Mouse (Mus musculus) lung, embryonic 16.5 days (tissue): Measurements from ENCODE around the gene Rps6ka2. TPM values are rescaled to one million over a fixed set of nuclear protein-coding genes. Genes with fewer than 3 reads are reported as not detected.

Source experiments
- ATAC-seq: fragments of 200-750 bp; cut with Nextera tagmentation; 2 replicates; pipeline ENCODE4 v1.8.0; 2017; ENCODE audit warnings: low read depth, mild to moderate bottlenecking, moderate library complexity
- H3K27ac ChIP-seq: fragments of 300-500 bp; sonication (generic); 2 replicates; pipeline ENCODE4 v1.5.1; 2014; ENCODE audit warnings: mild to moderate bottlenecking, control low read depth, low read length
- H3K27me3 ChIP-seq: fragments of 300-500 bp; sonication (generic); 2 replicates; pipeline ENCODE4 v1.6.1; 2014; ENCODE audit warnings: low read depth, low read length, mixed read lengths; ENCODE audit not compliant: control insufficient read depth, insufficient read depth
- H3K36me3 ChIP-seq: fragments of 300-500 bp; sonication (generic); 2 replicates; pipeline ENCODE4 v1.6.1; 2014; ENCODE audit warnings: low read length; ENCODE audit not compliant: control insufficient read depth, insufficient read depth
- H3K4me1 ChIP-seq: fragments of 300-500 bp; sonication (generic); replicated peaks from 2 replicates; pipeline ENCODE4 v1.6.1; 2014; ENCODE audit warnings: low read length, mixed read lengths; ENCODE audit not compliant: control insufficient read depth, insufficient read depth
- H3K4me2 ChIP-seq: fragments of 300-500 bp; sonication (generic); 2 replicates; pipeline ENCODE4 v1.6.1; 2014; ENCODE audit warnings: low read depth, low read length, control low read depth
- H3K4me3 ChIP-seq: fragments of 300-500 bp; sonication (generic); 2 replicates; pipeline ENCODE4 v1.5.1; 2014; ENCODE audit warnings: mild to moderate bottlenecking, low read length, control low read depth
- H3K9ac ChIP-seq: fragments of 300-500 bp; sonication (generic); 2 replicates; pipeline ENCODE4 v1.6.1; 2014; ENCODE audit warnings: low read length, control low read depth
- H3K9me3 ChIP-seq: fragments of 300-500 bp; sonication (generic); 2 replicates; pipeline ENCODE4 v1.6.1; 2016; ENCODE audit warnings: low read length; ENCODE audit not compliant: control insufficient read depth
- WGBS: fragments of 180-500 bp; shearing (Covaris S2); extraction: QIAGEN DNeasy Blood & Tissue Kit; methylation state at CpG from one replicate; pipeline ENCODE4 v1.1.7; 2014; 5-methylcytosine and 5-hydroxymethylcytosine counted together
- polyA plus RNA-seq: library from polyadenylated mRNA; unstranded; fragments of >200 nt; fragmentation: Nextera tagmentation; extraction: Ambion mirVana; gene quantifications from 2 replicates; pipeline ENCODE4 v1.2.1, GENCODE M21; 2015

The Rps6ka2 gene
- polyA plus RNA-seq, 1 experiment from 2014 or later, result 10.6 TPM

DNA sequence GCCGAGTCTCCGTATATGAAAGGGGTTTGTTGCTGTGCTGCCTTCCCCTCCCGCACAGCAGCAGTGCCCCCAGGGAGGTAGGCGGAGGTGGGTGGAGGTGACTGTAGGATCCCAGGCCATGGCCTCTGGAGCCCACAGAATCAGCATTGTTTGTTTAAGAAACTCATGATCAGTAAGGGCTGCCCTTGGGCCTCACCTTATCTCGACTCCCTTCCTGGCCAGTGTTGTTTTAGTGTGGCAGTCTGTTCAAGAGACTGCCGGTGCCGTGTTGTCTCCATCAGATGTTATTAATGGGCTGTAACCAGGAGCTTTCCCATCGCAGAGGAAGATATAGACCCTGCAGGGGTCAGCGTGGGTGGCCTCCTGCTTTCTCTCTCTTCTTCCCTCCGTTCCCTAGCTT is 90.4 kb downstream of the Rps6ka2 start:
- Histone ChIP-seq H3K4me3 (no peak overlapping the region), H3K27ac (no peak overlapping the region), H3K4me1 (peaks cover 20% of the 10 kb centered on the region), H3K9ac (no peak overlapping the region), H3K27me3 (no peaks in the 10 kb centered on the region), H3K4me2 (no peak overlapping the region), H3K9me3 (no peaks in the 10 kb centered on the region), H3K36me3 (no peaks in the 10 kb centered on the region)
- no peak for ATAC-seq
- WGBS, result 27% methylated on average over 10 of the region's 10 CpGs

- Histone ChIP-seq H3K27ac (no peak overlapping the region), H3K4me3 (no peak overlapping the region), H3K4me2 (no peak overlapping the region), H3K9ac (no peak overlapping the region), H3K36me3 (no peaks in the 10 kb centered on the region), H3K27me3 (no peaks in the 10 kb centered on the region), H3K9me3 (no peaks in the 10 kb centered on the region), H3K4me1 (peaks cover 25% of the 10 kb centered on the region)
- 23% methylated on average over 10 of the region's 10 CpGs for WGBS
- peak; percentile 80 for ATAC-seq
Measured at GRCm38 (mm10) chr17:7262056-7262455, 92.1 kb downstream of the Rps6ka2 start.

DNA sequence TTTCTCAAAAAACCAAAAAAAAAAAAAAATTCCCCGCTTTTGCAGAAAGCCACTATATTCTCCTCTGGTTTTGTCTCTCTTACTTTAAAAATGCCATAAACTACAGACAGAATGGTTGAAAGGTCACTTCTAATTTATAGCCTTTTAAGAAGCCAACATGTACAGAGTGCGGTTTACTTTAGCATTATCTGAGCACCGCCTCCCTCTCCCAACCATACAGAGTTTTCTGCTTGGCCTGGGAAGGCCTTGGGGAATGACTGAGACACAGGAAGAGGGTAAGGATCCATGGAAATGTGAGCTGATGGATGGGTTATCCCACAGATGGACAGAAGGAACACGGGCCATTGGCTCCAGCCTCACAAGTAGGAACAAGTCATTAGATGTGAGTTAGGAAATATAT is 92.7 kb downstream of the Rps6ka2 start:
- H3K27me3 ChIP-seq, result no peaks in the 10 kb centered on the region
- no peak overlapping the region for H3K9ac ChIP-seq
- peaks cover 25% of the 10 kb centered on the region for H3K4me1 ChIP-seq
- H3K4me3 ChIP-seq, result no peak overlapping the region
- 70% methylated on average over 4 of the region's 4 CpGs for WGBS
- no peak for ATAC-seq
- no peak overlapping the region for H3K4me2 ChIP-seq
- H3K9me3 ChIP-seq, result no peaks in the 10 kb centered on the region
- H3K27ac ChIP-seq, result no peak overlapping the region
- H3K36me3 ChIP-seq, result no peaks in the 10 kb centered on the region

- H3K27ac ChIP-seq, result no peak overlapping the region
- WGBS, result 85% methylated on average over 5 of the region's 5 CpGs
Measured at GRCm38 (mm10) chr17:7264610-7265009, 94.7 kb downstream of the Rps6ka2 start.

GRCm38 (mm10) chr17:7265291-7265690 is 95.4 kb downstream of the Rps6ka2 start:
- no peaks in the 10 kb centered on the region for H3K27me3 ChIP-seq
- no peak overlapping the region for H3K4me2 ChIP-seq
- peaks cover 27% of the 10 kb centered on the region for H3K4me1 ChIP-seq
- no peaks in the 10 kb centered on the region for H3K36me3 ChIP-seq
- H3K27ac ChIP-seq, result no peak overlapping the region
- no peak overlapping the region for H3K4me3 ChIP-seq
- H3K9me3 ChIP-seq, result no peaks in the 10 kb centered on the region
- WGBS, result 42% methylated on average over 4 of the region's 4 CpGs
- no peak overlapping the region for H3K9ac ChIP-seq
- ATAC-seq, result no peak

More at GRCm38 (mm10) chr17:7264610-7265009, 94.7 kb downstream of the Rps6ka2 start:
- Histone ChIP-seq H3K4me2 (no peak overlapping the region), H3K36me3 (no peaks in the 10 kb centered on the region), H3K9me3 (no peaks in the 10 kb centered on the region), H3K27me3 (no peaks in the 10 kb centered on the region), H3K9ac (no peak overlapping the region), H3K4me1 (peaks cover 30% of the 10 kb centered on the region), H3K4me3 (no peak overlapping the region)
- ATAC-seq, result no peak

DNA sequence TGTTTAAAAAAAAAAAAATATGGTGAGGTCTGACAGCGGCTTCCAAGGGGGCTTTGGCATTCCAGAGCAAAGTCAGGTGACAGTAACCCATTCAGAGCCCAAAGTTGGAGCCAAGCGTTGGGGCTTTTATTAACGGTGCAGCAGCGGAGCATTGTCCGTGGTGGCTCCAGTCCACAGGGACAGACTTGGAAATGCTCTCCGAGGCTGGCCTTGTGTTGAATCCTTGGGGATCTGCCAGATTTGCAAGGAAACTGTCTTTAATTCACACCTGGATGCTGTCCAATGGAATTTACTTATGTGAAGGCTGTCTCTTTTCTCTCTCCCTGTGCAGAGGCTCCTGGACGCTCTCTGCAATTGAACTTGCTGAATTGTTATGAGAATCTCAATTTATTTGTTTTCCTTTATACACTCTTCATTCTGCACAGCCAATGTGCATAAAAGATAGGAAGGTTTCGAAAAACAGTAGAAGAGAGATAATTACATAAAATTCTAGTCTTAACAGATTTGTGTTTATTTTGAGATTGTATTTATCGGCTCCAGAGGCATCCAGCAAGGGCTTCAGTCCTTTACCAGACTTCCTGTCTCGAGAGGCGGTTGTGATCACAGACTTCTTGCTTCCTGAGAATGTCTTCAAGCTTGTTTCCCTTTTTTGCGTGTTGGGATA is 95.9 kb downstream of the Rps6ka2 start:
- no peak overlapping the region for H3K4me2 ChIP-seq
- peaks cover 22% of the 10 kb centered on the region for H3K4me1 ChIP-seq

DNA sequence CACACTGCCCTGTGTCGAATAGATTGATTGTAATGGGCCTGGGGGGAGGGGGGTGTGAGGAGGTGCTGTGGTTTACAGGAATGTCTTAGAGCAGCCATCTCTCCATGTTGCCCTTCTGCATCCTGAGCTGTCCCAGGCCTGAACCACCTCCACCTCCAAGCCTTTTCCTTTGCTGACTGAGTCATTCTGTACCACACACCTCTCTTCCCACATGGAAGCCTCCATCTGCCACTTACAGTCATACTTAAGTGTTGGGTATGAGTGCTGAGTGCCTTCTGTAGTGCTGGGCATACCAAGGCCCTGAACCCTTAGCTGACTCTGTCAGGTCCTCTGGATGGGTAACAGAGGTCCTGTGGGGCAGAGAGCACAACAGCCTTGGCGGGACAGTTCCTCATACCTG is 97.9 kb downstream of the Rps6ka2 start:
- Histone ChIP-seq H3K36me3 (no peaks in the 10 kb centered on the region), H3K4me3 (no peak overlapping the region), H3K9me3 (no peaks in the 10 kb centered on the region), H3K27ac (no peak overlapping the region), H3K27me3 (no peaks in the 10 kb centered on the region), H3K4me2 (no peak overlapping the region), H3K9ac (no peak overlapping the region), H3K4me1 (peaks cover 25% of the 10 kb centered on the region)
- no peak for ATAC-seq
- WGBS, result 79% methylated on average over 2 of the region's 2 CpGs

More for the DNA sequence above, 95.9 kb downstream of the Rps6ka2 start:
- H3K36me3 ChIP-seq, result no peaks in the 10 kb centered on the region
- no peak overlapping the region for H3K4me3 ChIP-seq
- 28% methylated on average over 12 of the region's 12 CpGs for whole genome bisulfite sequencing
- H3K27ac ChIP-seq, result no peak overlapping the region
- no peaks in the 10 kb centered on the region for H3K9me3 ChIP-seq
- no peak overlapping the region for H3K9ac ChIP-seq
- no peaks in the 10 kb centered on the region for H3K27me3 ChIP-seq
- no peak for ATAC-seq

GRCm38 (mm10) chr17:7269151-7269806 is 99.4 kb downstream of the Rps6ka2 start:
- Histone ChIP-seq H3K4me1 (peaks cover 27% of the 10 kb centered on the region), H3K4me2 (no peak overlapping the region), H3K27me3 (no peaks in the 10 kb centered on the region; the same call in 1 of the 2 replicates), H3K4me3 (no peak overlapping the region), H3K27ac (no peak overlapping the region), H3K36me3 (no peaks in the 10 kb centered on the region), H3K9ac (no peak overlapping the region), H3K9me3 (no peaks in the 10 kb centered on the region)
- 38% methylated on average over 12 of the region's 12 CpGs for WGBS
- peak; percentile 49 for ATAC-seq

DNA sequence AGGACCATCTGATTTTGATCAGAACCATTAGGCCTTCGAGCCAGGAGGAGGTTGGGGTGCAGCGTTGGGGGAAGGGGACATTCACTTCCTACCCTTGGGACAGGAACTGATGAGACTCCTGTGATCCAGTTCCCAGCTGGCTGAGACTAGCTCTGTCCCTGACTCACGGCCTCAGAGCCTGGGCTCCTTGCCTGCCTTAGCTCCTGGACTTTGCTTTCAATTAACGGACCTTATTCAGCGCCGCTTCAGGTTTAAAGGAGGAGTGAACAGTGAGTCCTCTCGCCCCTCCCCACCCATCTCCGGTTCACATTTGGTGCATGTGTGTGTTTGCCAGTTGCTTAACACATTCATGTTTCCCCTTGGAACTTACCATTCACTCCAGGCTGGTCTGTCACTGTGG is 100.6 kb downstream of the Rps6ka2 start:
- H3K9me3 ChIP-seq, result no peaks in the 10 kb centered on the region
- no peak overlapping the region for H3K27ac ChIP-seq
- no peak overlapping the region for H3K4me2 ChIP-seq
- H3K27me3 ChIP-seq, result no peaks in the 10 kb centered on the region; the same call in 1 of the 2 replicates
- no peak for ATAC-seq
- no peaks in the 10 kb centered on the region for H3K36me3 ChIP-seq
- no peak overlapping the region for H3K4me3 ChIP-seq
- no peak overlapping the region for H3K9ac ChIP-seq
- 74% methylated on average over 8 of the region's 8 CpGs for WGBS
- peaks cover 25% of the 10 kb centered on the region for H3K4me1 ChIP-seq
